Comparison of ENCODE assay signal across 13 mouse cellular contexts in genomic region chr19:55925804-55926521, GRCm38 (mm10).
DNase-seq lines count a peak whose midpoint lies in the region; ATAC-seq and TF ChIP-seq lines count a peak whose summit lies in the region.
"Had no signal": no experiment of that assay in that cellular context is flagged by ENCODE, and none has a peak within 500 bp of the region (broad histone marks: within the 10 kb centered on the region; RNA-seq: fewer than 3 reads in every experiment).

No protein-coding gene starts in this region.

- H3K4me3 ChIP-seq in heart, embryonic 11.5 days (ENCODE audit: low read depth, low read length): no peak overlapping the region
- H3K4me3 ChIP-seq in ES-Bruce4 (ENCODE audit: low read depth, low read length): peak overlapping the region; percentile 28; the same call in 1 of the 2 replicates
- peak overlapping the region; percentile 71 for H3K4me3 ChIP-seq in erythroblast, embryonic 14.5 days (replicated peaks)
- peak overlapping the region; percentile 33 for H3K4me3 ChIP-seq in liver, postnatal 0 days (ENCODE audit: low read depth, low read length)
- H3K4me3 ChIP-seq: neural tube, embryonic 12.5 days had no signal

- no peak for TF ChIP-seq CTCF in ES-Bruce4 (IDR thresholded peaks at IDR 0.05; ENCODE audit: low read depth, low read length)
- TF ChIP-seq CTCF in liver, postnatal 0 days (IDR thresholded peaks at IDR 0.05; ENCODE audit: low read depth): no peak

- no peak for ATAC-seq in heart, embryonic 11.5 days (replicated peaks; ENCODE audit: insufficient number of reproducible peaks, low FRiP score, low TSS enrichment)
- peak; percentile 70 for ATAC-seq in liver, postnatal 0 days
- no peak; the same call in 1 of the 2 replicates for ATAC-seq in megakaryocyte progenitor cell, adult 5-6 weeks (replicated peaks; ENCODE audit: poor library complexity)
- ATAC-seq: activated CD4-positive, CD25-positive, alpha-beta regulatory T cell, adult 4 months had no signal

- no peak for TF ChIP-seq POLR2A in ES-Bruce4 (IDR thresholded peaks at IDR 0.05; ENCODE audit: insufficient read depth, low read length)

- 70% methylated on average over 16 of the region's 16 CpGs for WGBS in heart, embryonic 11.5 days (ENCODE audit: insufficient replicate concordance)
- WGBS in liver, postnatal 0 days (ENCODE audit: insufficient replicate concordance): 72% methylated on average over 16 of the region's 16 CpGs

- H3K27ac ChIP-seq in heart, embryonic 11.5 days (ENCODE audit: low read depth, low read length): 0 out of 2 replicates have a peak overlapping the region, but pooled peaks have one; percentile 41
- no peak overlapping the region for H3K27ac ChIP-seq in ES-Bruce4 (ENCODE audit: insufficient read depth, low read length)
- H3K27ac ChIP-seq in liver, postnatal 0 days (ENCODE audit: low read depth): peak overlapping the region; percentile 89
- H3K27ac ChIP-seq: neural tube, embryonic 12.5 days had no signal

- no peaks in the 10 kb centered on the region for H3K9me3 ChIP-seq in heart, embryonic 11.5 days (replicated peaks; ENCODE audit: control insufficient read depth, low read length)
- H3K9me3 ChIP-seq in ES-Bruce4 (replicated peaks; ENCODE audit: control insufficient read depth, insufficient read depth, low read length, poor library complexity, severe bottlenecking): no peaks in the 10 kb centered on the region
- H3K9me3 ChIP-seq in erythroblast, embryonic 14.5 days (ENCODE audit: control insufficient read depth, low read length): no peaks in the 10 kb centered on the region
- H3K9me3 ChIP-seq in liver, postnatal 0 days (ENCODE audit: low read length): no peaks in the 10 kb centered on the region
- H3K9me3 ChIP-seq: neural tube, embryonic 12.5 days had no signal

- H3K27me3 ChIP-seq in heart, embryonic 11.5 days (ENCODE audit: control insufficient read depth, insufficient read depth, low read length): no peaks in the 10 kb centered on the region
- no peaks in the 10 kb centered on the region for H3K27me3 ChIP-seq in ES-Bruce4 (ENCODE audit: control insufficient read depth, insufficient read depth, low read length, poor library complexity, severe bottlenecking)
- H3K27me3 ChIP-seq in erythroblast, embryonic 14.5 days (ENCODE audit: control insufficient read depth): no peaks in the 10 kb centered on the region
- H3K27me3 ChIP-seq in liver, postnatal 0 days (ENCODE audit: insufficient read depth, low read length): no peaks in the 10 kb centered on the region
- H3K27me3 ChIP-seq: neural tube, embryonic 12.5 days had no signal

- peaks cover 4% of the 10 kb centered on the region; the same call in 1 of the 2 replicates for H3K4me1 ChIP-seq in heart, embryonic 11.5 days (ENCODE audit: control insufficient read depth, insufficient read depth, low read length)
- H3K4me1 ChIP-seq in ES-Bruce4 (ENCODE audit: control insufficient read depth, insufficient read depth, low read length): peaks cover 3% of the 10 kb centered on the region
- H3K4me1 ChIP-seq in erythroblast, embryonic 14.5 days (ENCODE audit: control insufficient read depth): peaks cover 82% of the 10 kb centered on the region
- peaks cover 8% of the 10 kb centered on the region; the same call in 1 of the 2 replicates for H3K4me1 ChIP-seq in liver, postnatal 0 days (ENCODE audit: insufficient read depth)

- peaks cover 7% of the 10 kb centered on the region for H3K36me3 ChIP-seq in heart, embryonic 11.5 days (ENCODE audit: control insufficient read depth, insufficient read depth, low read length)
- H3K36me3 ChIP-seq in ES-Bruce4 (ENCODE audit: control insufficient read depth, insufficient read depth, low read length, poor library complexity, severe bottlenecking): no peaks in the 10 kb centered on the region
- H3K36me3 ChIP-seq in erythroblast, embryonic 14.5 days (ENCODE audit: control insufficient read depth): peaks cover 55% of the 10 kb centered on the region
- H3K36me3 ChIP-seq in liver, postnatal 0 days (replicated peaks; ENCODE audit: insufficient read depth, low read length): peaks cover 23% of the 10 kb centered on the region

- no peak for DNase-seq in heart, adult 9 months (ENCODE audit: low spot score in 2 of 2)
- DNase-seq in liver, postnatal 0 days: peak; percentile 33
- no peak for DNase-seq in cerebellum, postnatal 36 days
- DNase-seq in urinary bladder, postnatal 25 days (ENCODE audit: low spot score): no peak
- DNase-seq: cerebellum, adult 2 months; kidney, adult 11 months; layer of hippocampus, postnatal 36 days had no signal

- H3K4me2 ChIP-seq in heart, embryonic 11.5 days: peak overlapping the region; percentile 16
- peak overlapping the region; percentile 64 for H3K4me2 ChIP-seq in liver, postnatal 0 days (ENCODE audit: low read depth, low read length)
- H3K4me2 ChIP-seq: neural tube, embryonic 12.5 days had no signal

- TF ChIP-seq EP300 in ES-Bruce4 (IDR thresholded peaks at IDR 0.05; ENCODE audit: insufficient read depth, low read depth, low read length): no peak
- no peak for TF ChIP-seq EP300 in liver, postnatal 0 days (IDR thresholded peaks at IDR 0.05; ENCODE audit: low read depth)

- peak overlapping the region; percentile 28; the same call in 1 of the 2 replicates for H3K9ac ChIP-seq in heart, embryonic 11.5 days (ENCODE audit: low read depth, low read length)
- no peak overlapping the region for H3K9ac ChIP-seq in ES-Bruce4 (ENCODE audit: low read depth, poor library complexity, severe bottlenecking)
- H3K9ac ChIP-seq in liver, postnatal 0 days (replicated peaks): peak overlapping the region; percentile 42
- H3K9ac ChIP-seq: neural tube, embryonic 12.5 days had no signal
